ENCODE assay signal across 14 mouse cellular contexts in genomic region chr10:23782855-23783492, GRCm38 (mm10). TPM values are rescaled to one million over a fixed set of nuclear protein-coding genes. Genes with fewer than 3 reads are reported as not detected.
DNase-seq lines count a peak whose midpoint lies in the region; ATAC-seq and TF ChIP-seq lines count a peak whose summit lies in the region.
"Had no signal": no experiment of that assay in that cellular context is flagged by ENCODE, and none has a peak within 500 bp of the region (broad histone marks: within the 10 kb centered on the region; RNA-seq: fewer than 3 reads in every experiment).

No protein-coding gene starts in this region.

- H3K27me3 ChIP-seq in heart, embryonic 13.5 days (replicated peaks) = no peaks in the 10 kb centered on the region
- H3K27me3 ChIP-seq in ES-Bruce4 (ENCODE audit: control insufficient read depth, insufficient read depth, low read length, poor library complexity, severe bottlenecking) = no peaks in the 10 kb centered on the region
- no peaks in the 10 kb centered on the region for H3K27me3 ChIP-seq in embryonic facial prominence, embryonic 14.5 days (replicated peaks; ENCODE audit: control insufficient read depth, insufficient read depth, low read length)

- intact Hi-C loops in heart, postnatal 36 days (cut with DNase I) = no loop called here

- TF ChIP-seq POLR2A in ES-Bruce4 (IDR thresholded peaks at IDR 0.05; ENCODE audit: insufficient read depth, low read length) = no peak

- H3K4me2 ChIP-seq in heart, embryonic 13.5 days = no peak overlapping the region
- no peak overlapping the region for H3K4me2 ChIP-seq in embryonic facial prominence, embryonic 14.5 days (ENCODE audit: low read depth, low read length)

- TF ChIP-seq EP300 in ES-Bruce4 (IDR thresholded peaks at IDR 0.05; ENCODE audit: insufficient read depth, low read depth, low read length) = no peak

- ATAC-seq in heart, embryonic 13.5 days (ENCODE audit: extremely low read depth, insufficient number of reproducible peaks, low FRiP score, low TSS enrichment) = no peak
- ATAC-seq in embryonic facial prominence, embryonic 14.5 days (ENCODE audit: low read depth) = no peak
- peak; percentile 1; the same call in 1 of the 2 replicates for ATAC-seq in megakaryocyte progenitor cell, adult 5-6 weeks (replicated peaks; ENCODE audit: poor library complexity)
- no peak for ATAC-seq in granulocyte monocyte progenitor cell, adult 5-6 weeks (replicated peaks; ENCODE audit: poor library complexity, severe bottlenecking)
- ATAC-seq: forebrain, embryonic 16.5 days had no signal

- H3K4me3 ChIP-seq in heart, embryonic 13.5 days = no peak overlapping the region
- no peak overlapping the region for H3K4me3 ChIP-seq in ES-Bruce4 (ENCODE audit: low read depth, low read length)
- no peak overlapping the region for H3K4me3 ChIP-seq in embryonic facial prominence, embryonic 14.5 days (ENCODE audit: low read depth, low read length)

- no peak for DNase-seq in heart, postnatal 36 days
- DNase-seq in embryonic facial prominence, embryonic 14.5 days (ENCODE audit: low spot score) = no peak
- DNase-seq in thymus, postnatal 4 days = no peak
- DNase-seq: cerebellum, adult 9-10 months; gastrocnemius, postnatal 36 days; kidney, postnatal 14 days; thymus, adult 2 months had no signal

- peak overlapping the region; percentile 29; the same call in 1 of the 2 replicates for H3K27ac ChIP-seq in heart, embryonic 13.5 days (replicated peaks)
- H3K27ac ChIP-seq in ES-Bruce4 (ENCODE audit: insufficient read depth, low read length) = peak overlapping the region; percentile 81
- H3K27ac ChIP-seq in embryonic facial prominence, embryonic 14.5 days (replicated peaks; ENCODE audit: low read depth, low read length) = 0 out of 2 replicates have a peak overlapping the region, but pooled peaks have one; percentile 11
- H3K27ac ChIP-seq: macrophage had no signal

- H3K9ac ChIP-seq in heart, embryonic 13.5 days = no peak overlapping the region; the same call in 1 of the 2 replicates
- 0 out of 2 replicates have a peak overlapping the region, but pooled peaks have one; percentile 6 for H3K9ac ChIP-seq in ES-Bruce4 (ENCODE audit: low read depth, poor library complexity, severe bottlenecking)
- no peak overlapping the region for H3K9ac ChIP-seq in embryonic facial prominence, embryonic 14.5 days (ENCODE audit: low read depth, low read length)

- H3K4me1 ChIP-seq in heart, embryonic 13.5 days = peaks cover 40% of the 10 kb centered on the region
- H3K4me1 ChIP-seq in ES-Bruce4 (ENCODE audit: control insufficient read depth, insufficient read depth, low read length) = no peaks in the 10 kb centered on the region
- H3K4me1 ChIP-seq in embryonic facial prominence, embryonic 14.5 days (ENCODE audit: control insufficient read depth, insufficient read depth, low read length) = peaks cover 10% of the 10 kb centered on the region

- peaks cover 59% of the 10 kb centered on the region for H3K36me3 ChIP-seq in heart, embryonic 13.5 days
- H3K36me3 ChIP-seq in ES-Bruce4 (ENCODE audit: control insufficient read depth, insufficient read depth, low read length, poor library complexity, severe bottlenecking) = peaks cover 44% of the 10 kb centered on the region
- peaks cover 55% of the 10 kb centered on the region for H3K36me3 ChIP-seq in embryonic facial prominence, embryonic 14.5 days (ENCODE audit: control insufficient read depth, insufficient read depth, low read length)

- no peak for TF ChIP-seq CTCF in ES-Bruce4 (IDR thresholded peaks at IDR 0.05; ENCODE audit: low read depth, low read length)

- no peaks in the 10 kb centered on the region for H3K9me3 ChIP-seq in heart, embryonic 13.5 days
- H3K9me3 ChIP-seq in ES-Bruce4 (replicated peaks; ENCODE audit: control insufficient read depth, insufficient read depth, low read length, poor library complexity, severe bottlenecking) = no peaks in the 10 kb centered on the region
- H3K9me3 ChIP-seq in embryonic facial prominence, embryonic 14.5 days (ENCODE audit: control insufficient read depth, low read length) = no peaks in the 10 kb centered on the region

- 29% methylated on average over 2 of the region's 2 CpGs for WGBS in heart, embryonic 13.5 days
- 33% methylated on average over 2 of the region's 2 CpGs for WGBS in embryonic facial prominence, embryonic 14.5 days

RNA-seq across cellular contexts. Expression of gene Rps12, which starts 4.1 kb away (rescaled TPM):
- polyA plus RNA-seq in heart, embryonic 13.5 days (2015; fragmentation: Nextera tagmentation; extraction: Ambion mirVana) = 98.2 and 103 TPM in 2 replicates
- 100 to 1,000 TPM; 199 to 263 TPM for total RNA-seq in heart, postnatal 36 days (2021)
- 316 and 459 TPM in 2 replicates for polyA plus RNA-seq in ES-Bruce4 (2011; ENCODE audit: insufficient read depth, insufficient read length, low read depth, missing spikeins)
- polyA plus RNA-seq in embryonic facial prominence, embryonic 14.5 days (2014; fragmentation: Nextera tagmentation; extraction: Ambion mirVana) = 254 and 271 TPM in 2 replicates
- total RNA-seq in megakaryocyte progenitor cell, adult 5-6 weeks (2015) = 6,612 and 6,735 TPM in 2 replicates
- total RNA-seq in megakaryocyte progenitor cell, adult 5-6 weeks (2017) = 1,835 and 2,039 TPM in 2 replicates
- 9,329 and 9,382 TPM in 2 replicates for total RNA-seq in granulocyte monocyte progenitor cell, adult 5-6 weeks (2014; fragmentation: Nextera tagmentation)
- total RNA-seq in granulocyte monocyte progenitor cell, adult 5-6 weeks (2017) = 1,810 and 2,372 TPM in 2 replicates

RNA-seq across cellular contexts. Expression of gene Slc18b1, which starts 13.8 kb away (rescaled TPM):
- 7.4 and 8.4 TPM in 2 replicates for polyA plus RNA-seq in heart, embryonic 13.5 days (2015; fragmentation: Nextera tagmentation; extraction: Ambion mirVana)
- total RNA-seq in heart, postnatal 36 days (2021) = 1 to 10 TPM; 6.3 to 8.0 TPM
- 2.9 and 3.4 TPM in 2 replicates for polyA plus RNA-seq in ES-Bruce4 (2011; ENCODE audit: insufficient read depth, insufficient read length, low read depth, missing spikeins)
- polyA plus RNA-seq in embryonic facial prominence, embryonic 14.5 days (2014; fragmentation: Nextera tagmentation; extraction: Ambion mirVana) = 18.5 and 18.8 TPM in 2 replicates
- total RNA-seq in megakaryocyte progenitor cell, adult 5-6 weeks (2015) = 0.51 and 3.6 TPM in 2 replicates
- total RNA-seq in megakaryocyte progenitor cell, adult 5-6 weeks (2017) = 0.04 and 0.30 TPM in 2 replicates
- 2.8 TPM in 1 of 2 replicates, not detected in the other for total RNA-seq in granulocyte monocyte progenitor cell, adult 5-6 weeks (2014; fragmentation: Nextera tagmentation)
- not detected in 2 replicates for total RNA-seq in granulocyte monocyte progenitor cell, adult 5-6 weeks (2017)
- total RNA-seq: neutrophil, adult 5-6 weeks had no signal

Comparison
In these comparisons a context has a peak if more than half of its experiments do, and no peak if none do; other contexts are left out.
1. H3K27ac ChIP-seq: peak in every context shown above with its lines; median percentile 81 in ES-Bruce4; 29 in heart, embryonic 13.5 days; 11 in embryonic facial prominence, embryonic 14.5 days.
2. RNA of gene Rps12, which starts 4.1 kb away (total RNA-seq): 1,810 to 9,382 TPM in granulocyte monocyte progenitor cell, adult 5-6 weeks and 1,835 to 6,735 TPM in megakaryocyte progenitor cell, adult 5-6 weeks; 199 to 263 TPM in heart, postnatal 36 days; every median in the first group is over 4 times any median in the second.